Mouse (Mus musculus): ENCODE measurements at regions not wholly inside any gene's neighbourhood (a gene's known extent, or its start where the extent isn't known, plus 50 kb on each side); places are given as distances from the start of the nearest gene placed in this dataset.

- TF ChIP-seq CTCF (IDR thresholded peaks at IDR 0.05; ENCODE audit: borderline replicate concordance, extremely low read depth, insufficient read depth, insufficient read length) (no peak), POLR2A (IDR thresholded peaks at IDR 0.05; ENCODE audit: borderline replicate concordance, extremely low read depth, insufficient read depth, insufficient read length, poor library complexity, severe bottlenecking) (no peak)
Measured at GRCm38 (mm10) chr7:119244785-119245184, 60.4 kb upstream of the Gpr139 start.

All from brain, embryonic 14.5 days (tissue).